25 mouse cellular contexts compared by ENCODE assay signal in genomic region chr13:76101989-76102388, GRCm38 (mm10). TPM values are rescaled to one million over a fixed set of nuclear protein-coding genes. Genes with fewer than 3 reads are reported as not detected.
DNase-seq lines count a peak whose midpoint lies in the region; TF ChIP-seq lines count a peak whose summit lies in the region.
"Had no signal": no experiment of that assay in that cellular context is flagged by ENCODE, and none has a peak within 500 bp of the region (broad histone marks: within the 10 kb centered on the region; RNA-seq: fewer than 3 reads in every experiment).

No protein-coding gene starts in this region.

- H3K79me2 ChIP-seq in myocyte (ENCODE audit: control insufficient read depth, insufficient read depth): peaks cover 20% of the 10 kb centered on the region

- H3ac ChIP-seq in myocyte (ENCODE audit: control insufficient read depth, insufficient read length): no peak overlapping the region

- no peak overlapping the region for H3K27ac ChIP-seq in layer of hippocampus, adult 2 months
- H3K27ac ChIP-seq: embryonic facial prominence, embryonic 15.5 days; forebrain, embryonic 15.5 days; hindbrain, embryonic 13.5 days; hindbrain, postnatal 0 days had no signal

- H3K27me3 ChIP-seq in myocyte (ENCODE audit: control insufficient read depth, insufficient read depth, insufficient read length): no peaks in the 10 kb centered on the region
- H3K27me3 ChIP-seq: embryonic facial prominence, embryonic 15.5 days; forebrain, embryonic 15.5 days; hindbrain, embryonic 13.5 days had no signal

- no peak overlapping the region for H3K4me2 ChIP-seq in myocyte (ENCODE audit: low read depth)
- H3K4me2 ChIP-seq: embryonic facial prominence, embryonic 15.5 days; forebrain, embryonic 15.5 days; heart, embryonic 11.5 days; hindbrain, embryonic 13.5 days had no signal

- H3K4me3 ChIP-seq in myocyte: no peak overlapping the region
- H3K4me3 ChIP-seq in layer of hippocampus, adult 2 months: no peak overlapping the region
- H3K4me3 ChIP-seq: embryonic facial prominence, embryonic 15.5 days; erythroblast, embryonic 14.5 days; forebrain, embryonic 15.5 days; hindbrain, embryonic 13.5 days had no signal

- peaks cover 6% of the 10 kb centered on the region for H3K36me3 ChIP-seq in myocyte (ENCODE audit: control insufficient read depth, insufficient read depth)
- H3K36me3 ChIP-seq: forebrain, embryonic 15.5 days had no signal

- DNase-seq in adrenal gland, adult 8-10 months: peak; percentile 13
- DNase-seq in adrenal gland, adult 18-20 months (ENCODE audit: low spot score in 2 of 2): no peak
- peak; percentile 83 for DNase-seq in 3T3-L1 (ENCODE audit: low read depth, low spot score)
- DNase-seq in NIH3T3 (ENCODE audit: low read depth): peak; percentile 68
- DNase-seq in layer of hippocampus, adult 2 months (ENCODE audit: low spot score in 2 of 2): no peak
- DNase-seq in testis, postnatal 14 days (ENCODE audit: low spot score): no peak
- no peak for DNase-seq in thymus, postnatal 14 days
- DNase-seq: B cell, adult 2 months; cerebellum, adult 11 months; cerebellum, adult 8-10 months; cerebellum, postnatal 14 days; embryo, embryonic 11 days; heart, adult 18-20 months; kidney, adult 11 months; kidney, adult 9 months had no signal

- TF ChIP-seq POLR2A in myocyte (IDR thresholded peaks at IDR 0.05; ENCODE audit: insufficient read length, low read depth): no peak

- no peak for TF ChIP-seq CTCF in layer of hippocampus, adult 2 months (conservative IDR thresholded peaks at IDR 0.05)

TF ChIP-seq in myocyte, 11 proteins besides CTCF, POLR2A, EP300 and RAD21:
- no peak for TF ChIP-seq TCF12 (IDR thresholded peaks at IDR 0.05; ENCODE audit: insufficient read depth, poor library complexity, severe bottlenecking)
- peak; percentile 74 for TF ChIP-seq CEBPB (IDR thresholded peaks at IDR 0.05; ENCODE audit: insufficient read depth, poor library complexity, severe bottlenecking)
- no peak for TF ChIP-seq MYOG (IDR thresholded peaks at IDR 0.05; ENCODE audit: control insufficient read depth in 1 of 3, insufficient read depth in 1 of 3, insufficient read length in 2 of 3, low read depth in 2 of 3)

RNA-seq across cellular contexts. Expression of gene Ttc37, which starts 3.5 kb away (rescaled TPM):
- total RNA-seq in adrenal gland, adult 8-10 months (2022): 10 to 100 TPM; 26.6 to 31.6 (median 30.5) TPM
- 10 to 100 TPM; 19.7 to 25.7 TPM for total RNA-seq in adrenal gland, adult 18-20 months (2021)
- polyA plus RNA-seq in myocyte (2012; fragmentation: generic; extraction: Trizol): 3.9 TPM
- 10 to 100 TPM; 19.8 to 22.2 TPM for total RNA-seq in layer of hippocampus, adult 2 months (2021)

RNA-seq across cellular contexts. Expression of gene Arsk, which starts 3.5 kb away (rescaled TPM):
- 10 to 100 TPM in 3 of 4 experiments, 1 to 10 TPM in 1; 9.4 to 17.4 (median 12.3) TPM for total RNA-seq in adrenal gland, adult 8-10 months (2022)
- 10 to 100 TPM in 1 of 2 experiments, 1 to 10 TPM in 1; 7.8 to 10.7 TPM for total RNA-seq in adrenal gland, adult 18-20 months (2021)
- 2.4 TPM for polyA plus RNA-seq in myocyte (2012; fragmentation: generic; extraction: Trizol)
- 1 to 10 TPM; 5.9 to 7.0 TPM for total RNA-seq in layer of hippocampus, adult 2 months (2021)

RNA-seq across cellular contexts. Expression of gene Gpr150, which starts 45.2 kb away (rescaled TPM):
- total RNA-seq in adrenal gland, adult 8-10 months (2022): under 1 TPM in 1 of 4 experiments, not detected in 3; 0.13 TPM
- total RNA-seq in adrenal gland, adult 18-20 months (2021): not detected
- polyA plus RNA-seq in myocyte (2012; fragmentation: generic; extraction: Trizol): not detected
- 1 to 10 TPM; 1.6 to 2.2 TPM for total RNA-seq in layer of hippocampus, adult 2 months (2021)
- total RNA-seq: gastrocnemius, adult 8-10 months; gastrocnemius, postnatal 4 days; heart, adult 18-20 months; MEL had no signal
- polyA plus RNA-seq: embryonic facial prominence, embryonic 15.5 days had no signal

Comparison
In these comparisons a context has a peak if more than half of its experiments do, and no peak if none do; other contexts are left out.
1. DNase-seq: peak in adrenal gland, adult 8-10 months (single experiment), 3T3-L1 (single experiment) and NIH3T3 (single experiment); none in adrenal gland, adult 18-20 months (0 of 2), layer of hippocampus, adult 2 months (0 of 2), testis, postnatal 14 days (single experiment) and thymus, postnatal 14 days (single experiment).